Mouse (Mus musculus): ENCODE data around the gene Preb. TPM values are rescaled to one million over a fixed set of nuclear protein-coding genes. Genes with fewer than 3 reads are reported as not detected.

Preb gene
- total RNA-seq, 4 experiments from 2014 or later = 118 to 148 (median 139) TPM

- peak; percentile 93 to 95 for DNase-seq (ENCODE audit: low spot score in 2 of 2)
These were observed 52.6 kb downstream of the Preb start, which contains the start of gene Ost4 for GRCm38 (mm10) chr5:30907413-30908059. TSS of gene Ost4 (minus strand) at chr5:30907788.

- DNase-seq (ENCODE audit: low spot score in 2 of 2) = no peak
These were observed 58.3 kb downstream of the Preb start for GRCm38 (mm10) chr5:30901860-30902259.

Other genes starting within 250 kb of the Preb start
- gene Dpysl5, start 248.8 kb downstream of the Preb start, total RNA-seq (2022) = 10 to 100 TPM; 23.6 to 33.6 (median 30.8) TPM
- 100 to 1,000 TPM; 225 to 231 (median 227) TPM for gene Mapre3, start 145.7 kb downstream of the Preb start, total RNA-seq (2022)
- gene Tmem214, start 92.3 kb downstream of the Preb start, total RNA-seq (2022) = 10 to 100 TPM; 54.0 to 81.0 (median 67.7) TPM
- 10 to 100 TPM; 14.4 to 19.3 (median 16.2) TPM for gene Agbl5, start 71.7 kb downstream of the Preb start, total RNA-seq (2022)
- 100 to 1,000 TPM in 1 of 4 experiments, 10 to 100 TPM in 3; 78.4 to 104 (median 90.6) TPM for gene Ost4, start 52.6 kb downstream of the Preb start, total RNA-seq (2022)
- gene Emilin1, start 47.0 kb downstream of the Preb start, total RNA-seq (2022) = 1 to 10 TPM; 2.1 to 3.1 (median 2.6) TPM
- 10 to 100 TPM; 13.2 to 23.8 (median 16.8) TPM for gene Khk, start 38.9 kb downstream of the Preb start, total RNA-seq (2022)
- gene Cgref1, start 14.8 kb downstream of the Preb start, total RNA-seq (2022) = 10 to 100 TPM; 13.8 to 19.2 (median 18.8) TPM
- gene Tcf23, start 8.3 kb upstream of the Preb start, total RNA-seq (2022) = under 1 TPM; 0.14 to 0.28 (median 0.22) TPM
- 10 to 100 TPM; 69.8 to 92.2 (median 78.6) TPM for gene Atraid, start 88.0 kb upstream of the Preb start, total RNA-seq (2022)
- 10 to 100 TPM; 15.8 to 21.3 (median 18.6) TPM for gene Slc5a6, start 88.6 kb upstream of the Preb start, total RNA-seq (2022)
- gene Cad, start 94.4 kb upstream of the Preb start, total RNA-seq (2022) = 10 to 100 TPM; 18.2 to 20.4 (median 19.2) TPM
- not detected for gene Dnajc5g, start 145.9 kb upstream of the Preb start, total RNA-seq (2022)
- gene Slc30a3, start 147.9 kb upstream of the Preb start, total RNA-seq (2022) = 10 to 100 TPM; 65.2 to 81.6 (median 76.8) TPM
- gene Trim54, start 156.4 kb upstream of the Preb start, total RNA-seq (2022) = not detected
- not detected for gene Ucn, start 178.5 kb upstream of the Preb start, total RNA-seq (2022)
- gene Mpv17, start 193.9 kb upstream of the Preb start, total RNA-seq (2022) = 10 to 100 TPM; 53.4 to 61.1 (median 59.8) TPM
- gene Gm29609, start 219.6 kb upstream of the Preb start, total RNA-seq (2022) = 1 to 10 TPM; 1.3 to 4.9 (median 3.1) TPM
- 10 to 100 TPM; 63.0 to 87.0 (median 67.8) TPM for gene Gtf3c2, start 219.8 kb upstream of the Preb start, total RNA-seq (2022)
- 10 to 100 TPM; 72.0 to 88.3 (median 81.7) TPM for gene Snx17, start 232.9 kb upstream of the Preb start, total RNA-seq (2022)
- 10 to 100 TPM; 34.9 to 45.0 (median 41.7) TPM for gene Eif2b4, start 233.1 kb upstream of the Preb start, total RNA-seq (2022)
- gene Zfp513, start 241.9 kb upstream of the Preb start, total RNA-seq (2022) = 10 to 100 TPM; 26.0 to 31.9 (median 30.4) TPM

All from layer of hippocampus, adult 8-10 months (tissue).